Mouse (Mus musculus) c-Kit-positive CD71-negative TER-119-negative erythroid progenitor cells, embryonic 14.5 days (primary cell): Measurements from ENCODE around the gene 9930111J21Rik1.
"Not testable (repeated sequence)": the region's sequence is repeated elsewhere in the genome, so short reads cannot be mapped to it uniquely, and the experiment has no call there.

Experiments
- DNase-seq: peaks from one replicate; pipeline ENCODE4 v3.0.0-alpha.2; 2013; ENCODE audit warnings: low read depth

9930111J21Rik1 gene

DNA sequence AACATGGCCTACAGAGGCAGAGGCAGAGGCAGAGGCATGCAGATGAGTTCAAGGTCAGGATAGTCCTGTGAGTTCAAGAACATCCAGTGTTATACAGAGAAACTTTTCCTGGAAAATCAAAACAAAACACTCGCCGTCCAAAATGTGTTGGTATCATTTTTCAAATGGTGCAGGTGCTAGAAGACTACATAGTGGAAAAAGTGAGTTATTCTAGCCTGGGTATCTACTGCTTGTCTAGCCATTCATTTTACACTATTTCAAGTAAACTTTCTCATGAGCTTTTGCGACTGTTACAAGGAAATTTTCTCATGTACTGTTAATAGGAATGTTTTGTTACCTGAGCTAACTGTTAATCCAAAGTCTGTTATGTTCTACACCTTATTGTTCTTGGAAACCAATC, 60.8 kb downstream of the 9930111J21Rik1 start:
- DNase-seq, result no peak

DNA sequence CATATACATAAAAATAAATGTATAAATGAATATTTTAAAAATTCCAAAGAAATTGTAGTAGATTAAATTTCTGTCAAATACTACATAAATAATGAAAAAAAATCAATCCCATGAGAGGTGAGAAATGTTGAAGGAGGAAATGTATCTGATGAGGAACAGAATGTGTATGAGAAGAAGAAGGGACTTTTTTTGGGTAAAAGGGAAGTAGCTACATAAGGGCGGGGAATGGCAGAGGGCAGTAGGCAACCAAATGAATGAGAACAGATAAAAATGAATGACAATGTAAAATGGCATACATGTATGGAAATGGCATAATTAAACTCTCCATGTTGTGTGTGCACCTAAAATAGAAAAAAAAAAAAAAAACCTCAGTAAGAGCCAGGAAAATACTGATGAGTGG, 65.6 kb downstream of the 9930111J21Rik1 start:
- DNase-seq, result no peak

DNA sequence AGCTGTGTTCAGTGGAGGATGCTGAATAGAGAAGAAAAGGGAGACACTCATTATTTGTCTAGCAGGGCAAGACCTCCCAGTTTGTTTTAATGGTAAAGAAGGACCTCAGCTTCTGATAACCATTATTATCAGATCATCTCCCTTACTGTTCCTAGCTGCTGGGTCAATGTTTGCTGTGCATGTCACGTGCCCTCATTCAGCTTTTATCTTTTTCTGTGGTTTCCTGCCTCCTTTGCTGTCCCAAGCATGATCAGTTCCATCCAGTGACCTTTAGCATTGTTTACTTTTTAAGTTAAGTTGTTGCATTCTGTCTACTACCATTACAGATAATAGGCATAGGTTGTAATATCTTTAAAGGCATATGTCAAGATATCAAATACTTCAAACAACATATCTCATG, 70.7 kb downstream of the 9930111J21Rik1 start:
- DNase-seq, result no peak

DNA sequence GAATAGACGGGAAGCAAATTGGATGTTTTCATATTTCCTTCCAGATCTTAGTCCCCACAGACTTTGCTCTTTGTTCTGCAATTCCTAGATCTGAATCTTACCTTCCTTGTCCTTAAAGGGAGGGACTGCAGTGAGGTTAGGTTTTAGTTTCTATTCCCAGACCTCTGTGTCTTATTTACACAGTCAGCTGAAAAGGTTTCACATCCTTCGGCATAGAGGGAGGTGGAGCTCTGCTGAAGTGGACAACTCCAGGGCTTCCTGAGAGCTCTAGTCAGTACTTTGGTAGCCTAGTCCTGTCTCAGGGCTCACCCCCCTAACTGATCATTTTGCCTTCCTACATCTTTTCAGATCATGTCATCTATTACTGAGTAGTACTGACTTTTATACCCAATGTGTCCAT, 77.2 kb downstream of the 9930111J21Rik1 start, which contains the start of gene Gm5431:
Gm5431 (minus strand) TSS at position 194 of the 400 bp plus-strand sequence.
- no peak for DNase-seq

DNA sequence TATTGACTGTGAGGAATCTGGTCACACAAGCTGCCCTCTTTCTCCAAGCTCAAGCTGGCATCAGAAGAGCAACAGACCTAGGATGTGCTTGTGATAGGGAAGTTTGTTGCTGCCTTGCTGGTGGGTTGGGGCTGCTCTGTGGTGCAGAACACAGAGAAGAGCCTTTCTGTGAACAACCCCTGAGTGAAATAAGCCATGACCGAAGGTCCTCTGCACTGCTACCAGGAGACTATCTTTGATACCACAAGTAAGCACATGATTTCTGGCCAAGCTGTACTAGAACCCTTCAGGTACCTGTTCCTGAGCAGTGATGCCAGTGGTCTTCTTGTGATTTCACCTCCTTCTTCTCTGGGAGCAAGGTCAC, 77.6 kb downstream of the 9930111J21Rik1 start:
- not testable (repeated sequence) for DNase-seq

DNA sequence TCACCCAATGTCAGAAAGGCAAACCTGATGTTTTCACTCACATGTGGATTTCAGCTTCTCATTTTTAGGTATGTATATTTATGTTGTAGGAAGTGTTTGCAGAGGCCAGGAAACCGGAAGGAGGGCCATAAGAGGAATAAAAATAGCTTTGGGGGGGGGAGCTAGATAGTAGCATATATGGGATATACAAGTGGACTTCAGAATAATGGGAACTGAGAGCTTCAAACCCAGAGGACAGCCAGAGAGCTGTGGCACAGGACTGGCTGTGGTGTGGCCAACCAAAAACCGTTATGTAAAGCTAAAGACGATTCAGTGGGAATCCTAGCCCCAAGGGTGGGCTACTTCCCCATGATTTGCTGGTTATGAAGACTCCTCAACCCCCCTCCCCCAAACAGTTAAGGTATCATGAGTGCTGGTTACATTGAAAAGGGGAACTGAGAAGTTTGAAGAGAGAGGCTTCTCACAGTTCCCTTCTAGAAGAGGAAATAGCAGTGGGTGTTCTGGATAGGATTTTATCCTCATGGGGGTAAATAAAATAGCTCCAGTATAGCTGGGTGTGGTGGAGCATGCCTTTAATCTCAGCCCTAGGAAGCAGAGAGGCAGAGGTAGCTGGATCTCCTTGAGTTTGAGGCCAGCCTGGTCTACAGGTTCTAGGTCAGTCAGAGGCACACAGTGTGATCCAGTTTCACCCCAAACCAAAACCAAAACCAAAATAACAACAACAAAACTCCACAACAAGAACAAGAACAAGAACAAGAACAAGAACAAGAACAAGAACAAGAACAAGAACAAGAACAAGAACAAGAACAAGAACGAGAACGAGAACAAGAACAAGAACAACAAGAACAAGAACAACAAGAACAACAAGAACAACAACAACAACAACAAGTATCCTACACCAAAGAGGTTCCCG, 78.3 kb downstream of the 9930111J21Rik1 start:
- peak; percentile 16 for DNase-seq

DNA sequence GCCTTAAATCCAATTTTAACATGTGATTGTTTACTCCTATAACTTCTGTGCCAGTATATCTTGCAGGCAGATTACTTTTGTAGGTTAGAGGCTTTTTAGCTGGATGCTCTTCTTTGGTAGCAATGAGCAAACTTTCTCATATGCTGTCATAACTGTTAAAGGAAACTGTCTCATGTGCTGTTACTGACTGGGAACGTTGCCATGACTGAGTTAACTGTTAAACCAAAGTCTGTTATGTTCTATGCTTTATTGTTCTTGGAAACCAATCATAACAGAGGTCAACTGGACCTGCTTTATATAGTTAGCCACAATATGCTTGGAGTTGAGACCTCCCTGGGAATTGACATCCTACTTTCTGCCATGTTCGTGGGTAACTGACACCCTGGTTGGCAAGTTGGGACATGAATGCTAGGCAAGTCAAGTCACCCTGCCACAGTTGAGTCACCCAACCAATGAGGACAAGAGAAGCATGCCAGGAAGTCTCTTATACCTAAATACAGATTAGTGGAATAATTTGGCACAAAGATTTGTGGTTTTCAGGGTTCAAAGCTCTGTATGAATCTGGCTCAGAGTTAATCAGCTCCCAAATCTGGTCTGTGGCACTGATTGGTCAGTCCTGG, 80.3 kb downstream of the 9930111J21Rik1 start:
- no peak for DNase-seq
